Mouse (Mus musculus) R1 (cell line): Measurements from ENCODE around the gene Gm43518.

Source experiments
- DNase-seq: peaks from one replicate; pipeline ENCODE4 v3.0.0-alpha.2; 2018; ENCODE audit warnings: low read depth, low spot score

Gene Gm43518

GRCm38 (mm10) chr5:123933957-123934591 is 6.9 kb downstream of the Gm43518 start:
- peak; percentile 83 for DNase-seq

GRCm38 (mm10) chr5:123935931-123936330 is 8.7 kb downstream of the Gm43518 start:
- DNase-seq: no peak

- no peak for DNase-seq
Observed at GRCm38 (mm10) chr5:123938479-123938878, 11.3 kb downstream of the Gm43518 start.

GRCm38 (mm10) chr5:123946546-123946945 is 19.3 kb downstream of the Gm43518 start:
- DNase-seq: no peak

GRCm38 (mm10) chr5:123947041-123947761 is 20.0 kb downstream of the Gm43518 start:
- DNase-seq: peak; percentile 20

- DNase-seq: no peak
Observed at GRCm38 (mm10) chr5:123952365-123953045, 25.3 kb downstream of the Gm43518 start.

- no peak for DNase-seq
Observed at GRCm38 (mm10) chr5:123957213-123957612, 30.0 kb downstream of the Gm43518 start.

GRCm38 (mm10) chr5:123959018-123959417 is 31.8 kb downstream of the Gm43518 start:
- no peak for DNase-seq

- DNase-seq: no peak
Observed at GRCm38 (mm10) chr5:123960129-123960528, 32.9 kb downstream of the Gm43518 start.

- no peak for DNase-seq
Observed at GRCm38 (mm10) chr5:123961046-123961445, 33.8 kb downstream of the Gm43518 start.

- DNase-seq: no peak
Observed at GRCm38 (mm10) chr5:123964208-123964607, 37.0 kb downstream of the Gm43518 start.

- no peak for DNase-seq
Observed at GRCm38 (mm10) chr5:123966759-123967158, 39.5 kb downstream of the Gm43518 start.

GRCm38 (mm10) chr5:123968468-123968867 is 41.2 kb downstream of the Gm43518 start:
- DNase-seq: no peak

GRCm38 (mm10) chr5:123969216-123969615 is 42.0 kb downstream of the Gm43518 start:
- no peak for DNase-seq

GRCm38 (mm10) chr5:123970576-123970975 is 43.4 kb downstream of the Gm43518 start:
- DNase-seq: no peak

GRCm38 (mm10) chr5:123972453-123972852 is 45.2 kb downstream of the Gm43518 start:
- DNase-seq: no peak

- peak; percentile 62 for DNase-seq
Observed at GRCm38 (mm10) chr5:123973299-123974178, 46.3 kb downstream of the Gm43518 start, which contains the start of gene Hip1r. Gene Hip1r, plus strand, starts transcription at chr5:123973628.

- DNase-seq: peak; percentile 34
Observed at GRCm38 (mm10) chr5:123974179-123974485, 46.9 kb downstream of the Gm43518 start.

GRCm38 (mm10) chr5:123974616-123975111 is 47.4 kb downstream of the Gm43518 start:
- DNase-seq: no peak

- DNase-seq: no peak
Observed at GRCm38 (mm10) chr5:123975668-123976180, 48.5 kb downstream of the Gm43518 start.

- no peak for DNase-seq
Observed at GRCm38 (mm10) chr5:123977231-123977630, 50.0 kb downstream of the Gm43518 start.
